Mouse (Mus musculus): ENCODE data around the gene Sh3bgrl3. TPM values are rescaled to one million over a fixed set of nuclear protein-coding genes. Genes with fewer than 3 reads are reported as not detected.

Sh3bgrl3 gene
- total RNA-seq, 2 experiments from 2014 or later: 250 to 270 TPM

GRCm38 (mm10) chr4:134132117-134132516 lies 3.5 kb upstream of the Sh3bgrl3 start:
- DNase-seq (ENCODE audit: low spot score in 2 of 2): no peak

DNA sequence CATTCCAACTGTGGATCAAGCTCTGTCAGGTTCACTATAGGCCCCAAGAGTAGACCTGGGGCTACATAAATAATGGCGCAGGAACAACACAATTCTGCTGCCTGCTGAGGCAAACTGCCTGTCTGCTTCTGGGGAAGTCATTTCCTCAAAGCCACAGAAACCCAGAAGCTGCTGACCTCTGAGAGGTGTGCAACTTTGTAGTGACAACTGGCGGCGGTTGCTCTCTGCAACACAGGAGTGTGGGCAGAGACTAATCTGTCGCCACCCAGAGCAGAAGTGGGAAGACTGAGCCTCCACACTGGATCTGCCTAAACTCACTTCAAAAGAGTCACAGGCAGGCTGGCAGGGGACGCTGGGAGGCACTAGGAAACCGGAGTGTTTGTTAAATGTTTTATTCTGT lies 893 bp upstream of the Sh3bgrl3 start:
- DNase-seq (ENCODE audit: low spot score in 2 of 2): peak in 1 of 2 experiments; percentile 54

DNA sequence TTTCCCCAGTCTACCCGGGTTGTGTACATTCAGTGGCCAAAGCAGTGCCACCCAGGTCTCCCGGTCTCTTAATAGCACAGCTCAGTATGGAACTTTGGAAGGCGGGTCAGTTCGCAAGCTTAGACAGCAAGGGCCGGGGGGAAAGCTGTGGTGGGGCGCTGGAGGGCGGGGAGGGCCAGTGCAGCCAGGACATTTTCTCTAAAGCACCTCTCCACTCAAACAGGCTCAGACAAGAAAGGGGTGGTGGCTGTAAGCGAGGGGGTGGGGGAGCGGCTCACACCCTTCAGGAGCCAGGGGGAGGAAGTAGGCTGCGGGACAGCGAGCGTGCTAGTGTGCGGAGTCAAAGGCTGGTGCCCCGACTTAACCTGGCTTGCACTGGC lies 384 bp upstream of the Sh3bgrl3 start:
- no peak for DNase-seq (ENCODE audit: low spot score in 2 of 2)

DNA sequence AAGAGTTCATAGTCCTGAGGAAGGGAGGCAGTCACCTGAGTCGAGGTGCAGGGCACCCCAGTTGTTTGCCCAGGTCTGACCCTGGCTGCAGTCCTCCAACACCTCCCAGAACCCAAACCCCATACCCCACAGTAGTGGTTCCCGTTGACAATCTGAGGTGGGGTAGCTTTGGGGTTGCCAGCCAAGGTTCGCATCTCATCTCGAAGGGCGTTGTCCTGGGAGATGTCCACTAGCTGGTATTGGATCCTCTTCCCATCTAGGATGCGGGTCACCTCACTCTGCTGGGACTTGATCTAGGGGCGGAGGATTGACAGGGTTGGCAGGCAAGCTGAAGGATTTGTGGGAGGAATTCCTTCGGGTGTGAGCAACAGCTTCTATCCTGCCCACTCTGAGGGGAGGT lies 796 bp downstream of the Sh3bgrl3 start:
- no peak for DNase-seq (ENCODE audit: low spot score in 2 of 2)

DNA sequence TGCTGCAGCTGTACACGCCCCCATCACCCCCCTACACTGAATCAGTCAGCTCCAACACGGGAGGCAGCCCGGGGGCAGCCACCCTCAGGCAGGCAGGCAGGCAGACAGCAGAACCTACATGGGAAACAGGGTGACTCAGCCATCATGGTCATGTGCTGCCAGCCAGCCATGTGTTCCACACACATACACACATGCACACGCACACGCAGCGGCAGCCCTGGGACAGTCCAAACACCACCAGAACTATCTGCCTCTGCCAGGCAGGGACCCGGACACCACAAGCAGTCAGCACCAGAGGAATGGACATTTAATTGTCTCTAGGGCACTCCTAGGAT lies 1.5 kb downstream of the Sh3bgrl3 start:
- peak; percentile 74 to 87 for DNase-seq (ENCODE audit: low spot score in 2 of 2)

DNA sequence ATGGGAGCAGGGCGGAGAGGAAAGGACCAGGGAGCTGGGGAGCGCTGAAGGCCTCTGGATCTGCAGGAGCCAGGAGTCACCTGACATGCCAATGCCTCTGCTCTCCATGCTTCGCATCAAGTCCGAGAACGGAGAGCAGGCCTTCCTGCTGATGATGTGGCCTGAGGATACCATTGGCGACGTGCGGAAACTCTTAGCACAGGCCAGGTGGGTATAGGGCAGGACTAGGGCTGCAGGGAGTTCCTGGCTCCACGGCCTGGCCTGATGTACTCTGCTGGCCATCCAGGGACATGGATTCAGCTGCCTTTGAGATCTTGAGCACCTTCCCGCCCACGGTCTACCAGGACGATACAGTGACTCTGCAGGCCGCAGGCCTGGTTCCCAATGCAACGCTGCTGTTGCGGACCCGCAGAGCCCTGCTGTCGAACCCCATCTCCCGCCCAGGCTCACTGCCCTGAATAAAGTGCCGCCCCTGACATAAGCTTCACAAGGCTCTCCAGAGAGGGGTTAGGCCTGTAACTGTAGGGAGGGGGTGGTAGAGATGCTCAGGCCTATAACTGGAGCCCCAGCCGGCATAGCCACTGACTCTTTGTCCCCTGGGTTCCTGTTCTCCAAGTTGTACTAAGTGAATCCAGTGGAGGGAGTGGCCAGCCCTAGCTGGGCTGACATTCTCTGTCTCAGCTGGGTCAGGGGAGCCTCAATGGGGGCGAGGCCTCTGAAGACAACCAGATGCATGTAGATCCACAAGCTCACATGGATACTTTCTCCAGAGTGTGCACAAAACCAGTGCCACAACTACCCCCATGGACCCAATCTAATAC lies 2.1 kb downstream of the Sh3bgrl3 start:
- peak in 1 of 2 experiments; percentile 26 for DNase-seq (ENCODE audit: low spot score in 2 of 2)

- DNase-seq (ENCODE audit: low spot score in 2 of 2): no peak
These were observed 3.1 kb downstream of the Sh3bgrl3 start for GRCm38 (mm10) chr4:134125383-134126060.

- peak; percentile 91 to 95 for DNase-seq (ENCODE audit: low spot score in 2 of 2)
These were observed 4.7 kb downstream of the Sh3bgrl3 start for GRCm38 (mm10) chr4:134123680-134124551.

GRCm38 (mm10) chr4:134123147-134123546 lies 5.4 kb downstream of the Sh3bgrl3 start:
- DNase-seq (ENCODE audit: low spot score in 2 of 2): no peak

DNA sequence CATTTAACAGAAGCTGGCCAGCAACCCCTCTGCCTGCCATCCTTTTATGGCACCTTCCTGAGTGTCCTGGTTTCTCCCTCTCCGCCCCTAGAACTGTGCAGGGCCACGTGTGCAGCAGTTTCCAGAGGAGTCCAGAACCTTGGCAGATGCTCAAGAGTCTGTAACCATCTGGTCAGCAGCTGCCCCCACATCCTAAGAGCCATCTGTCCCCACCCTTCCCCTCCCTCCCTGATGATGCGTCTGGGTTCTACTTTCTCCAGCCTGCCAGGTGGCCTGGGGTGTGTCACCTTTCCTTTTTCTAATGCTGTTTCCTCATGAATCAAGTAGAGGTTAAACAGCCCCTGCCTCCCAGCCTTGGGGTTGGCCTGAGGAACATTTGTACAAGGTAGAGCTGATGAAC lies 6.3 kb downstream of the Sh3bgrl3 start:
- DNase-seq (ENCODE audit: low spot score in 2 of 2): no peak

DNA sequence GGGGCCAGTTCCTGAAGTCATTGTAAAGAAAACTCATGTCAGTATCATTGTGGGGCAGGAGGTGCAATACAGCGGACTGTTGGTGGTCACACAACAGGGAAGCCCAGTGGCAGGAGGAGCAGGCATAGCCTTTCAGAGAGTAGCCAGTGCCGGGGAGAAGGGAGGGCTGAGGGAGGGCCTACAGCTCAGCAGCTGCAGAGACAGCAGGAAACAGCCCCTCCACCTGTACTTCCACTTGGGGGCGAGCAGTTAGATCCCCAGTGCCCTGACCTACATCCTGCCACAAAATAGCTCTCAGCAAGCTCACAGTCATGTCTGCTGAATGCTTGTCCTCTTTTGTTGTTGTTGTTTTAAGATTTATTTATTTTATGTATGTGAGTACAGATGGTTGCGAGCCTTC lies 7.0 kb downstream of the Sh3bgrl3 start:
- no peak for DNase-seq (ENCODE audit: low spot score in 2 of 2)

DNA sequence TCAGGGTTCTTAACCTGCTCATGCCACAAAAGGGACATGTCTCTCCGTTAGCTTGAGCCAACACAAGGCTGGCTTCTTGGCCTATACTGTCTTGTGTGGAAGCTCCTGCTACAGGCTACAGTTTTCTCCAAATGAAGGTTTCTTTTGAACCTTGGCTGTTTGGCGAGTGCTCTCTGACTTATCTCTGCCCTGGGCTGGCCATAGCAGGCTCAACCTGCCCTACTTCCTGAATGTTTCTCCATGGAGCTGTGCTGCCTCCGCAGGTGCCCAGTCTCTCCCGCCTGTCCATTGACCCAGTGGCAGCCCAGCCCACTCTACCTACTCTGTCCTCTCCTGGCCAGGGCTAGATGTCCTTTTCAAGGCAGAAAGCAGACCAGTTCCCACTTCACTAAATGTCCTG lies 7.7 kb downstream of the Sh3bgrl3 start:
- no peak for DNase-seq (ENCODE audit: low spot score in 2 of 2)

DNA sequence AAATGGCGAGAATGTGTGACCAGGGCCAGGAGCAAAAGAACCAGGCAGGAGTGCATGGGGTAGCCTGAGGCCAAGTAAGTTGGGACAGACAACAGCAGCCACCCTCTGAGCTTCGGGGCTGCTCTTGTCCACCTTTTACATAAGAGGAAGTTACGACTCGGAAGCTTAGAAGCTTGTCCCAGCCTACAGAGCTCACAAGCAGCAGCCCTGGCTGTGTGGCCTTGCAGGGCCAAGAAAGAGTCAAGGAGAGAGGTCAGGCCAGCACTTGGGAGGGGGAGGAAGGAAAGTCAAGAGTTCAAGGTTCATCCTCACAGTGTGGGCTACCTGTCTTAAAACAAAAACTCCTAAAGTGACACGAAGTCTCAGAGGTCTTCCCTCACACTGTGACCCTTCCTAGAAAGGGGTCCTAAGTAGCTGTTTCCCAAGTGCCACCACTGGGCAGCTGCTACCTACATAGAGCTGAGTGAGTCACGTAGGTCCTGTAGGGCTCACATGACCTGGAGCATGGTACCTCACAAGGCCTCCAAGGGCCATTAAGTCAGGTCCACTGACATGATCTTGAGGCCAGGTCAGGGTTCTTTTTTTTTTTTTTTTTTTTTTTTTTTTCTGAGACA lies 8.3 kb downstream of the Sh3bgrl3 start:
- no peak for DNase-seq (ENCODE audit: low spot score in 2 of 2)

DNA sequence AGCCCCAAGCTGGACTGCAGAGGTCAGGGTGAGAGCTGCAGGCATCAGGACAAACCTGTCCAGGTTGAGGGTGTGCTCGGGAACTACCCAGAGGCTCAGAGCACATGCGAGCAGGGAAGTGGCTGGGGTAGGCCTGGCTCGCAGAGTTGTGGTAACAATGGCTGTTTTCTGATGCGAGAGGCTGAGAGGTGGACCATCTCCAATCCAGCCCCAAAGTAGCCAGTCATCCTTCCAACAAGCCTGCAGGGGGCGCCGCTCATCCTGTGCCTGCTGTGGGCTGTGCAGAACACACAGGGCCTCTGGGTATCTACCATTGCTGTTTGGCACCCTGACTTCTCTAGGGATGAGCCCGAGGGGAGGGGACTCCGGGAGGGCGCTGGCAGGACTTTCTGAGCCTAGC lies 8.9 kb downstream of the Sh3bgrl3 start:
- peak in 1 of 2 experiments; percentile 25 for DNase-seq (ENCODE audit: low spot score in 2 of 2)

DNA sequence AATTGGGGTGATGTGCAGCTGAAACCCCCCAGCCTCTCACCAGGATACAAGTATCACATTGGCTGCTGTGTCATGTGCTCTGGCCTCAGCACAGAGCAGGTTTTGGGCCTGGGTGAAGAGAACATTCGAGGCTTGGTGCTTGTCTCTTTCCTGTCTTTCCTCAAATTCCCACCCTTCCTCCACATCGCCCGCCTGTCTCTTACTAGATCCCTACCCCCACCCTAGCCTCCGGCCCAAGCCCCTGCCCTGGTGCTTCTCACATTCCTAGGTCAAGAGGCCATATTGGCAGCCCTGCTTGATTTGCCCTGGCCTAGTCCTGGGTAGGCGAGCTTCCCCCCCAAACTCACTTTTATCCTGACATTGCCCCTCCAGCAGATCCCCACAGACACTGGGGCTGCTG lies 9.5 kb downstream of the Sh3bgrl3 start:
- DNase-seq (ENCODE audit: low spot score in 2 of 2): no peak

- DNase-seq (ENCODE audit: low spot score in 2 of 2): no peak
These were observed 10.3 kb downstream of the Sh3bgrl3 start for GRCm38 (mm10) chr4:134118126-134118800.

DNA sequence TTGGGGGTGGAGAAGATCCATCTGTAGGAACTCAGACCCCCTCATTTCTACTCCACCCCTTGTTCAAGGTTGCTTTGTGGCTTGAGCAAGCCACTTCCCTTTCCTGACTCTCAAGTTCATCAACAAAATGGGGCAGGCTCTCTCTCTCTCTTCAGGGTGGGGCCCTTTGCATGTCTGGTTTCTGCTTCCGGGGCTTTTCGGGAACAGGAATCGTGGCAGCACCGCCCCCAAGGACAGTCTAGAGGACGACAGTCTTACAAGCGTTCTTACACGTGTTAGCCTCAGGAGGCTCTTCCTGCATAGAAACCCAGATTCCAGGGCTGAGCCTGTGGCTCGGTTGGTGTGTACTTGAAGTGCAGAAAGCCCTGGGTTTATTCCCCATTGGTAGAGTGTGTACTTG lies 11.6 kb downstream of the Sh3bgrl3 start:
- DNase-seq (ENCODE audit: low spot score in 2 of 2): no peak

DNA sequence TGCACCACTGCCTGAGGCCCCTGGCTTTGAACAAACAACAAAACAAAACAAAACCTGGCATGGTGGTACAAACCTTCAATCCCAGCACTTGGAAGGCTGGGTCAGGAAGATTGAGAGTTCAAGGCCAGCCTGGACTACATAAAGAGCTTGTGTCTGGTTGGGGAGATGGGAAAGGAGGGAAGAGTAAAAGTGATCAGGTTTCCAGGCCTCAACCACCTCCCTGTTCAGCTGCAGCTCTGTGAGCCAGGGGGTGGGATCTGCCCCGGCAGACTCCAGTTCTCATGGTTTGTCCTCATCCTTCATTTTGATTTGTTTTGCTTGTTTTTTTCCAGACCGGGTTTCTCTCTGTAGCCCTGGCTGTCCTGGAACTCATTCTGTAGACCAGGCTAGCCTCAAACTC lies 12.1 kb downstream of the Sh3bgrl3 start:
- no peak for DNase-seq (ENCODE audit: low spot score in 2 of 2)

DNA sequence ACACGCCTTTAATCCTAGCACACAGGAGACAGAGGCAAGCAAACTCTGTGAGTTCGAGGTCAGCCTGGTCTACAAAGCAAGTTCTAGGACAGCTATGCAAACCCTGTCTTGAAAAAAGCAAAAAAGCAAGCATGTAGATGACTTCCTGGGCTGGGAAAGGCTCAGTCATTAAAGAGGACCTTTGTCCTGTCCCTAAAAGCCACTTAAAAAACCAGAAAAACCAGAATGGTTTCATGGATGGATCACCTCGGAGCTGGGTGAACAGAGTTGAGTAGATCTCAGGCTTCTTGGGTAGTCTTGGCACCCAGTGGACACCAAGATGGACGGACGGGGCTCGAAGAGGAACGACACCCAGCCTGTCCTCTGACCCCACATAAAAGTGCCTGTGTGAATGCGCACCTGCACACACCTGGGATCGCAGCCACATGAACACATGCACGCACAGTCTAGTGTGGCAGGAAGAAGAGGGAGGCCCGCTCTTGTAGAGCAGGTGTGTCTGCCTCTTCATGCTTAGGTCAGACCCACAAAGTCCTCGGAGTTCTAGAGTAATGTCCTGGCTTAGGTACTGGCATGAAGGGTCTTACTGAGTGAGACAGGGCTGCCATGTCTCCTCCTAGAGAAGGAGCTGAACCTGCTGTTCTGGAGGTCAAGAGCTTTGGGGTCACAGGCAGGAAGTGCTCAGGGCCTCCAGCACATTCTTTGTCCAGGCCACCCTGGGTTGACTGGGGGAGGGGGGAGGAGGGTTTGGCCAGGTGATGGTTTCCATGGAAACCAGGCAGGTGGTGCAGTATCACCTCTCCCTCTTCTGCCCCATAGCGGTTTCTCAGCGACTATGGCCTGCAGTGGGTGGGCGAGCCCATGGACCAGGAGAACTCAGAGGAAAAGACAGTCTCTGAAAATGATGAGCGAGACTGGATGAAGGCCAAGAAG lies 13.1 kb downstream of the Sh3bgrl3 start:
- no peak for DNase-seq (ENCODE audit: low spot score in 2 of 2)

- DNase-seq (ENCODE audit: low spot score in 2 of 2): no peak
These were observed 14.6 kb downstream of the Sh3bgrl3 start for GRCm38 (mm10) chr4:134114038-134114437.

Data from layer of hippocampus, adult 18-20 months (tissue).